Mouse (Mus musculus) heart, postnatal 0 days (tissue): ENCODE results near the gene Dhx40. TPM values are rescaled to one million over a fixed set of nuclear protein-coding genes. Genes with fewer than 3 reads are reported as not detected.
A peak's percentile ranks its signal among the peaks of the same experiment; 100 is the strongest.

Experiments used
- ATAC-seq: fragments of 200-750 bp; cut with Nextera tagmentation; 2 replicates; pipeline ENCODE4 v1.8.0; 2017; ENCODE audit warnings: low read depth, moderate number of reproducible peaks, moderate library complexity; ENCODE audit not compliant: insufficient read depth
- DNase-seq: peaks from one replicate; pipeline ENCODE4 v3.0.0-alpha.2; 2016; ENCODE audit warnings: low spot score
- H3K27ac ChIP-seq: fragments of 300-500 bp; sonication (generic); 2 replicates; pipeline ENCODE4 v1.5.1; 2014; ENCODE audit warnings: low read depth, mild to moderate bottlenecking
- H3K27me3 ChIP-seq: fragments of 300-500 bp; sonication (generic); 2 replicates; pipeline ENCODE4 v1.6.1; 2014; ENCODE audit warnings: low read length, mixed read lengths; ENCODE audit not compliant: control insufficient read depth, insufficient read depth
- H3K36me3 ChIP-seq: fragments of 300-500 bp; sonication (generic); replicated peaks from 2 replicates; pipeline ENCODE4 v1.6.1; 2014; ENCODE audit warnings: low read length, mixed read lengths; ENCODE audit not compliant: control insufficient read depth, insufficient read depth
- H3K4me1 ChIP-seq: fragments of 300-500 bp; sonication (generic); 2 replicates; pipeline ENCODE4 v1.6.1; 2014; ENCODE audit warnings: antibody characterized with exemption; ENCODE audit not compliant: control insufficient read depth, insufficient read depth
- H3K4me2 ChIP-seq: fragments of 300-500 bp; sonication (generic); 2 replicates; pipeline ENCODE4 v1.6.1; 2014; ENCODE audit warnings: low read depth, mild to moderate bottlenecking, low read length, moderate library complexity
- H3K4me3 ChIP-seq: fragments of 300-500 bp; sonication (generic); 2 replicates; pipeline ENCODE4 v1.5.1; 2014; ENCODE audit warnings: low read depth, low read length
- H3K9ac ChIP-seq: fragments of 300-500 bp; sonication (generic); replicated peaks from 2 replicates; pipeline ENCODE4 v1.6.1; 2014; ENCODE audit warnings: low read depth, low read length, mixed read lengths
- H3K9me3 ChIP-seq: fragments of 300-500 bp; sonication (generic); replicated peaks from 2 replicates; pipeline ENCODE4 v1.6.1; 2016; ENCODE audit warnings: low read length; ENCODE audit not compliant: control insufficient read depth
- CTCF ChIP-seq: IDR thresholded peaks from 2 replicates; pipeline ENCODE4 v1.5.1; 2016; ENCODE audit warnings: antibody characterized with exemption, control low read depth, low read depth
- EP300 ChIP-seq: IDR thresholded peaks from 2 replicates; pipeline ENCODE4 v1.6.1; 2016; ENCODE audit warnings: antibody characterized with exemption, low read depth
- WGBS: fragments of 180-500 bp; shearing (Covaris S2); extraction: QIAGEN DNeasy Blood & Tissue Kit; methylation state at CpG from one replicate; pipeline ENCODE4 v1.1.7; 2014; 5-methylcytosine and 5-hydroxymethylcytosine counted together
- polyA plus RNA-seq: library from polyadenylated mRNA; unstranded; fragments of >200 nt; fragmentation: Nextera tagmentation; extraction: Ambion mirVana; gene quantifications from 2 replicates; pipeline ENCODE4 v1.2.1, GENCODE M21; 2015
- total RNA-seq: library from RNA; depleted of rRNA; stranded (reverse); fragments of >200 nt; gene quantifications from 2 replicates; pipeline ENCODE4 v1.2.3, GENCODE M21; 2014; ENCODE audit warnings: low replicate concordance

Gene Dhx40
- total and polyA plus RNA-seq, 2 experiments from 2014 or later, result 10.2 to 21.9 TPM

GRCm38 (mm10) chr11:86838792-86839191 is 31.2 kb upstream of the Dhx40 start:
- DNase-seq (no peak), ATAC-seq (no peak)
- no peaks in the 10 kb centered on the region for H3K9me3 ChIP-seq
- no peak overlapping the region for H3K9ac ChIP-seq
- H3K27me3 ChIP-seq, result no peaks in the 10 kb centered on the region
- TF ChIP-seq EP300 (no peak), CTCF (no peak)
- no peak overlapping the region for H3K27ac ChIP-seq
- 79% methylated on average over 1 of the region's 1 CpGs for WGBS
- H3K36me3 ChIP-seq, result no peaks in the 10 kb centered on the region
- no peak overlapping the region for H3K4me2 ChIP-seq
- H3K4me3 ChIP-seq, result no peak overlapping the region
- H3K4me1 ChIP-seq, result peaks cover 10% of the 10 kb centered on the region

DNA sequence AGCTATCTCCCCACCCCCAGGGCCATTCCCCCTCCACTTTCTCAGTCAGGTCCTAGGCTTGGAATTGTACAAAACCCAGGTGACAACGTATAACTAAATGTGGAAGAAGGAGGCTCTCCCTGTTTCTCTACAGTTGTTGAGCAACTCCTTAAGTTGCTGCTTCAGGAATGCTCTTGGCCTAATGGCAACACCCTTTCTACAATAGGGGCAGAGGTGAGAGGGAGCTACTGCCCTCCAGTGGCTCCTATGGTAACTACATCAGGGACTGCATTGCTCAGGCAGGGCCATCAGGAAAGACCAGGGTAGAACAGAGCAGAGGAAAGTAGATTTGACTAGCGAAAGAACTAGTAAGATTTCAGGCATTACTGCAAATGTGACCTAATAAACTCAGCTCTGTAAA is 28.8 kb upstream of the Dhx40 start:
- H3K9ac ChIP-seq, result no peak overlapping the region
- no peaks in the 10 kb centered on the region for H3K36me3 ChIP-seq
- 46% methylated on average over 2 of the region's 2 CpGs for WGBS
- peak; percentile 77 for ATAC-seq
- DNase-seq, result peak; percentile 49
- H3K27ac ChIP-seq, result no peak overlapping the region
- peaks cover 9% of the 10 kb centered on the region for H3K4me1 ChIP-seq
- no peak overlapping the region for H3K4me2 ChIP-seq
- H3K4me3 ChIP-seq, result no peak overlapping the region
- no peaks in the 10 kb centered on the region for H3K27me3 ChIP-seq
- no peaks in the 10 kb centered on the region for H3K9me3 ChIP-seq
- TF ChIP-seq CTCF (peak; percentile 94), EP300 (no peak)

DNA sequence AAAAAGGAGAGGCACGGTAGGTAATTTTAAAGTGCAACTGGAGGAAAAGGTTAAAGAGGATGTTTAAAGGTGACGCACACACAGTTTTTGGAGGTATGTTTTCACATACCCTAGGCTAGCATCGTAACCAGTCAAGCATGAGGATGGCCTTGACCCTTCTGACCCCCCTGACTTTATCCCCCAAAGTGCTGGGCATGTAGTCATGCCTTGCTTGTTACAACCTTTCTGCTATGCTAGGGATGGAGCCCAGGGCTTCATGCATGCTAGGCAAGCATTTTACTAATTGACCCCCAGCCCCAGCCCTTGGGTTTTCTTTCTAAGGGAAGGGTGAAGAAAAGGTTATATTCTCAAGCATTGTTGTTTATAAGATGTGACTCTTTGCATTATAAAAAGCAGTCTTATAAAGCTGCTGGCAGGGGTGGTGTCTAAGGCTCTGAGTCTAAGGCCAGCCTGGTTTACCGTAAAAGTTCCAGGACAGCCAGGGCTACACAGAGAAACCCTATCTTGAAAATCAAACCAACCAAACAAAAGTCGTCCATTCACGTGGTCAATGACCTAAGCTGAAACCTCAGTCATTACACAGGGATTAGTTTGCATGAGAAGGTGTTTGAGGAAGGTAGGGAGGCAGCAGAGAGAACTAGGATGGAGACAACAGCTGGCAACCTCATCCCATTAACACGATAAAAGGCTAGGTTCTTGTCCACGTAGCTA is 27.2 kb upstream of the Dhx40 start:
- WGBS, result 68% methylated on average over 8 of the region's 8 CpGs
- H3K36me3 ChIP-seq, result no peaks in the 10 kb centered on the region
- H3K4me2 ChIP-seq, result no peak overlapping the region
- ATAC-seq (no peak), DNase-seq (no peak)
- no peaks in the 10 kb centered on the region for H3K27me3 ChIP-seq
- H3K4me3 ChIP-seq, result no peak overlapping the region
- H3K9ac ChIP-seq, result no peak overlapping the region
- no peaks in the 10 kb centered on the region for H3K4me1 ChIP-seq
- H3K27ac ChIP-seq, result no peak overlapping the region
- no peaks in the 10 kb centered on the region for H3K9me3 ChIP-seq
- TF ChIP-seq CTCF (no peak), EP300 (no peak)

DNA sequence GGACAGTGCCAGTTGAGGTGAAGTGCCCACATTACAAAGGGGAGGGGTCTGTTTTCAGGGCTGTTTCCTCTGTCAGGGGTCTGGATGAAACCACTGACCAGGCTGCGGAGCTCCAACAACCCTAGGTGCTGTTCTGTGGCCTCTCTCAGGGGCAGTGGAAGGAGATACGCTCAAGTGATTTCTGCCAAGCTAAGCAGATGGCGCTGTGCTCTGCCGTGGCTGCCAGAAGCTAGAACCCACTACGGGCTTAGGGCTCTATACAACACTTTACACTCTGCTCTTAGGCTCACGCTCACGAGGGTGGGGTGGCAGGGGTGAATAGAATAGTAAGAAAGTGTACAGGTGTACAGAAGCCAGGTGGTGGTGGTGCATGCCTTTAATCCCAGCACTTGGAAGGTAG is 26.5 kb upstream of the Dhx40 start:
- no peak overlapping the region for H3K27ac ChIP-seq

GRCm38 (mm10) chr11:86833153-86833552 is 25.6 kb upstream of the Dhx40 start:
- DNase-seq, result no peak
- 0 out of 2 replicates have a peak, but pooled peaks cover 3% of the 10 kb centered on the region for H3K4me1 ChIP-seq
- 48% methylated on average over 3 of the region's 3 CpGs for WGBS

More for the DNA sequence above, 26.5 kb upstream of the Dhx40 start:
- Histone ChIP-seq H3K4me3 (no peak overlapping the region), H3K9ac (no peak overlapping the region), H3K36me3 (no peaks in the 10 kb centered on the region), H3K4me2 (no peak overlapping the region), H3K9me3 (no peaks in the 10 kb centered on the region), H3K27me3 (no peaks in the 10 kb centered on the region), H3K4me1 (no peaks in the 10 kb centered on the region)
- no peak for DNase-seq
- ATAC-seq, result no peak
- TF ChIP-seq CTCF, result no peak
- no peak for TF ChIP-seq EP300
- WGBS, result 73% methylated on average over 7 of the region's 7 CpGs

GRCm38 (mm10) chr11:86828396-86828795 is 20.9 kb upstream of the Dhx40 start:
- H3K4me3 ChIP-seq, result no peak overlapping the region
- H3K36me3 ChIP-seq, result no peaks in the 10 kb centered on the region
- peak overlapping the region; percentile 66 for H3K27ac ChIP-seq
- 0 out of 2 replicates have a peak, but pooled peaks cover 3% of the 10 kb centered on the region for H3K4me1 ChIP-seq
- no peak overlapping the region for H3K4me2 ChIP-seq
- no peaks in the 10 kb centered on the region for H3K27me3 ChIP-seq
- no peaks in the 10 kb centered on the region for H3K9me3 ChIP-seq
- TF ChIP-seq EP300 (no peak), CTCF (no peak)
- DNase-seq (peak; percentile 37), ATAC-seq (peak; percentile 62; the same call in 1 of the 2 replicates)
- no peak overlapping the region for H3K9ac ChIP-seq
- 4% methylated on average over 6 of the region's 6 CpGs for WGBS

More at GRCm38 (mm10) chr11:86833153-86833552, 25.6 kb upstream of the Dhx40 start:
- no peak overlapping the region for H3K27ac ChIP-seq
- ATAC-seq, result no peak
- no peaks in the 10 kb centered on the region for H3K9me3 ChIP-seq
- H3K4me2 ChIP-seq, result no peak overlapping the region
- H3K9ac ChIP-seq, result no peak overlapping the region
- no peak for TF ChIP-seq EP300
- no peak for TF ChIP-seq CTCF
- H3K27me3 ChIP-seq, result no peaks in the 10 kb centered on the region
- H3K4me3 ChIP-seq, result no peak overlapping the region
- no peaks in the 10 kb centered on the region for H3K36me3 ChIP-seq
